Mouse (Mus musculus): ENCODE measurements around the gene Bcl6b.

DNA sequence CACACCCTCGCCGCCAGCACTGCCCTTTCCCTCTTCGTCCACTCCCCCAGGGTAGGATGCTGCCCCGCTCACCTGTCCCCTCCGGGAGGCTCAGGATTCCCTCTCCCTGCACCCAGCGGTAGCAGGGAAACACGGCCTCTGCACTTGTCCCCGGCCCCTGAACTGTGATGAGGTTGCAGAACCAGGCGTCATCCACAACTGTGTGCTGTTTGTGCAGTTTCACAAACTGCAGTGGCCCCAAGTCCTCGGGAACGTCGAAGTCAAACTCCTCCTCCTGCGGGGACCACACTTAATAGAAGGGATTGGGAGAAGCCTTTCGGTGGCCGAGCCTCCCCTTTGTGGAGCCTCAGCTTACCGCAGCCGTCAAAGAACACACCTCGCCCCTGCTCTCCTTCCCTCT is 24.7 kb upstream of the Bcl6b start:
- TF ChIP-seq CTCF (IDR thresholded peaks at IDR 0.05; ENCODE audit: borderline replicate concordance, extremely low read depth, insufficient read depth, insufficient read length) (no peak), POLR2A (IDR thresholded peaks at IDR 0.05; ENCODE audit: borderline replicate concordance, extremely low read depth, insufficient read depth, insufficient read length, poor library complexity, severe bottlenecking) (no peak)
